Mouse (Mus musculus): Measurements from ENCODE around the gene Ier5. TPM values are rescaled to one million over a fixed set of nuclear protein-coding genes. Genes with fewer than 3 reads are reported as not detected.
A peak's percentile ranks its signal among the peaks of the same experiment; 100 is the strongest.

The Ier5 gene
- polyA plus RNA-seq, 1 experiment from 2014 or later: 1.6 TPM

GRCm38 (mm10) chr1:155098486-155099279 is 753 bp downstream of the Ier5 start:
- Histone ChIP-seq H3K4me2 (peak overlapping the region; percentile 78), H3K27me3 (no peaks in the 10 kb centered on the region), H3K9me3 (replicated peaks) (no peaks in the 10 kb centered on the region), H3K9ac (peak overlapping the region; percentile 99), H3K36me3 (no peaks in the 10 kb centered on the region), H3K27ac (peak overlapping the region; percentile 94), H3K4me3 (replicated peaks) (peak overlapping the region; percentile 99), H3K4me1 (replicated peaks) (peaks cover 27% of the 10 kb centered on the region)
- DNase-seq (peak; percentile 49), ATAC-seq (ENCODE audit: low read depth) (peak; percentile 57)
- under 1% methylated on average over 89 of the region's 93 CpGs for WGBS (ENCODE audit: insufficient replicate concordance)

DNA sequence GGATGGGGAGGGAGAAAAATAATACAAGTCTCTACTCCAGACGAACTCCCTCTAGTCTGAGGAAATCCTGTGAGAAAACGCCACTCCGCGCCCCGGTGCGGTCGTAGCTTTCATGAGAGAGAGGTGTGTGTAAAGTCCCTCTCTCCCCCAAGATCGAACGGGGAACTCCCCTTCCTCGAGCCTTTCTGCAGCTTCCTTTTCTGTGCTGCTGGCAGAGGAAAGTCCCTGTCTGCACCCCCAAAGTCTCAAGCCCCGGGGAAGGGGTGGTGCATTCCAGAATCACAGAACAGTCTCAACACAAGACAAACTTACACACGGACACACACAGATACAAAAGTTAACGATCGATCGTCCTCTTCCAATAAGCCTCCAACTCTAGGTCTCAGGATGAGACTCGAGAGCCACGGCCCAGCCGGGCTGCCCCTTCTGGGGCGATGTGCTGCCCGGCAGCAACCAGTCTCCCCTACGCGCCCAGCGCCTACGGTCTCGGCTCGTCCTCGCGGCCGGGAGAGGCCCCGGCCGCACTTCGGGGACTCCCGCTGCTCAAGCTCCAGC is 1.4 kb downstream of the Ier5 start:
- H3K4me3 ChIP-seq (replicated peaks): peak overlapping the region; percentile 99
- no peaks in the 10 kb centered on the region for H3K27me3 ChIP-seq
- WGBS (ENCODE audit: insufficient replicate concordance): under 1% methylated on average over 33 of the region's 33 CpGs
- no peaks in the 10 kb centered on the region for H3K9me3 ChIP-seq (replicated peaks)
- DNase-seq (peak; percentile 47), ATAC-seq (ENCODE audit: low read depth) (peak; percentile 37)
- no peaks in the 10 kb centered on the region for H3K36me3 ChIP-seq
- H3K4me2 ChIP-seq: peak overlapping the region; percentile 78
- H3K27ac ChIP-seq: peak overlapping the region; percentile 94
- peaks cover 29% of the 10 kb centered on the region for H3K4me1 ChIP-seq (replicated peaks)
- peak overlapping the region; percentile 99 for H3K9ac ChIP-seq

DNA sequence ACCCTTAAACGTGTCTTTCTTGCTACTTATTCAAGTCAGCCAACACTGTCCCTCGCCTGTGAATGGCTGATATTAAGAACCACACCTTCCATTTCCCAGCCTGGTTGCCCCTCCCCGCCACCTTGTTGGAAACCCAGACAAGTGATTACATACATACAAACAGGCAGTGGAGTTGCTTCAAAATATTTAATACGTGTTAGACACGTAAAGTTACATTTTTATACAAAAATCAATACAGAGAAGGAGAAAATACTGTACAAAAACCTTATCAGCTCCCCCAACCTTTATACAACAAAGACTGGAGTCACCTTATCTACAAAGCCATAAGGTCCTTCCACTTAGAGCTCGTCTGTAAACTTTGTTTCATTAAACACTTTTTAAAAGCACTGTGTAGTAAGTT is 2.1 kb downstream of the Ier5 start:
- 5% methylated on average over 6 of the region's 6 CpGs for WGBS (ENCODE audit: insufficient replicate concordance)
- Histone ChIP-seq H3K4me1 (replicated peaks) (peaks cover 34% of the 10 kb centered on the region), H3K4me3 (replicated peaks) (peak overlapping the region; percentile 99), H3K27ac (peak overlapping the region; percentile 94), H3K9me3 (replicated peaks) (no peaks in the 10 kb centered on the region), H3K27me3 (no peaks in the 10 kb centered on the region), H3K36me3 (no peaks in the 10 kb centered on the region), H3K4me2 (peak overlapping the region; percentile 78), H3K9ac (peak overlapping the region; percentile 99)
- peak; percentile 53 for ATAC-seq (ENCODE audit: low read depth)
- DNase-seq: peak; percentile 77

DNA sequence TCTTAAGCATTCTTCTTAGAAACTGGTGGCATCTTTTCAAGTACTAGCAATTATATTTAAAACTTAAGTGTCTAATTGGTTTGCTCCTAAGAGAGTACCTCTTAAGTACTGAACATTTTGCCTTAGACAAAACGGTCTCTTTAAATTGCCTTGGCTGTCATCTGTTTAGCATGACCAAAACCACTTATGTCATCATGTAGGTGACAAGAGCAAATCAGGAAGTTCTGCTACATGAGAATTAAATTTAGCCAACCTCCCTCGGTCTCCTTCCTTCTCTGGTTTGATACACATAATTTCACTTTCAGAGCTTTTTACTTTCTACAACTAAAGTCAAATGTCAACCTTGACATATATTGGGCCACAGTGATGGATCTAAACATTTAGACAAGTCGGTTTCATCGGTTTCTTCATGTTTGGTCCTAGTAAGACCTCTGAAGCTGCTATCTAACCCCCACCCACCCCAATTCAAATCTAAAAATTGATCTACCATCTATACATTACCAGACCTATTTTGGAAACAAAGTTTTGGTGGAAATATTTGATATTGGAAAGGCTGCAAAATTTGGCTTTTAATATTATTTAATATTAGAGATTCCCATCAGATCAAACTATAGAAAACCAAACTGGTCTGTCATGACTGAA is 2.7 kb downstream of the Ier5 start:
- WGBS (ENCODE audit: insufficient replicate concordance): 39% methylated on average over 4 of the region's 4 CpGs
- peak overlapping the region; percentile 94 for H3K27ac ChIP-seq

DNA sequence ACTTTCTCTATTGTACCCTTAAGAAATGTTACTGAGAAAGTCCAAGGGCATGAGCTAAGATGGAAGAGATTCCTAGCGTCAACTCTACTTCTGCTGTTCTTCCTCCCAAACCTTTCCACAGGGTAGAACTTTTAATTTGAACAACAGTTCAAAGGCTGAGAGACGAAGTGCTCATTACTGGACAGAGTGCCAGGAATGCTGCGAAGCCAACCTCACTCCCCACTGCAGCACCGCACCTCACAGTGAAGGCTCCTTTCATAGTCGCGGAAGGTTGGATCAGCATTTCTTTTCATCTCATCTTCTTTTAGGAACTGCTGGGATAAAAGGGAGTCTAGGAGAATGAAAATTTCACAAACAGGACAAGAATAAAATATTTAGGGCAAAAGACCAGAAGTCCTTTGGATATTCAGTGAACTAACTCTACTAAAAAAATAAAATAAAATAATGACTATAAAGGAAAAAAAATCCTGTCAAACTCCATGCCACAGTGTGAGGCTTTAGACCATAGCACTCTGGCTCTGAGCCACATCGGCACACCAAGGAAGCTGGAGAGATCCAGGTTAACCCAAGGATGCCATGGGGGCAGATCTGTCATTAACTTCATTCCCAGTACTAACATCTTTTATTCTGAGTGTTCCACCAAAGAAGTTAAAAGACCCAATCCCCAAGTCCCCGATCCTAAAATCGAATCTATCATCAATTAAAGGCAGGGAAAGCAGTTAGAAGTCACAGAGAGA is 5.3 kb downstream of the Ier5 start:
- Histone ChIP-seq H3K9ac (no peak overlapping the region), H3K4me2 (no peak overlapping the region), H3K27me3 (0 out of 2 replicates have a peak, but pooled peaks cover 4% of the 10 kb centered on the region), H3K27ac (no peak overlapping the region), H3K4me1 (replicated peaks) (peaks cover 48% of the 10 kb centered on the region), H3K9me3 (replicated peaks) (no peaks in the 10 kb centered on the region), H3K36me3 (no peaks in the 10 kb centered on the region), H3K4me3 (replicated peaks) (no peak overlapping the region)
- ATAC-seq (ENCODE audit: low read depth) (no peak), DNase-seq (no peak)
- WGBS (ENCODE audit: insufficient replicate concordance): 76% methylated on average over 9 of the region's 9 CpGs

More for the DNA sequence above, 2.7 kb downstream of the Ier5 start:
- Histone ChIP-seq H3K9me3 (replicated peaks) (no peaks in the 10 kb centered on the region), H3K27me3 (no peaks in the 10 kb centered on the region), H3K4me1 (replicated peaks) (peaks cover 40% of the 10 kb centered on the region), H3K9ac (peak overlapping the region; percentile 99), H3K4me3 (replicated peaks) (peak overlapping the region; percentile 99), H3K4me2 (peak overlapping the region; percentile 78), H3K36me3 (no peaks in the 10 kb centered on the region)
- no peak for ATAC-seq (ENCODE audit: low read depth)
- no peak for DNase-seq

- no peaks in the 10 kb centered on the region for H3K9me3 ChIP-seq (replicated peaks)
- ATAC-seq (ENCODE audit: low read depth): no peak
- no peak overlapping the region for H3K9ac ChIP-seq
- H3K4me2 ChIP-seq: no peak overlapping the region
- no peak for DNase-seq
- no peak overlapping the region for H3K4me3 ChIP-seq (replicated peaks)
- no peaks in the 10 kb centered on the region for H3K36me3 ChIP-seq
- H3K27me3 ChIP-seq: 0 out of 2 replicates have a peak, but pooled peaks cover 5% of the 10 kb centered on the region
- no peak overlapping the region for H3K27ac ChIP-seq
- H3K4me1 ChIP-seq (replicated peaks): peaks cover 56% of the 10 kb centered on the region
- 70% methylated on average over 4 of the region's 4 CpGs for WGBS (ENCODE audit: insufficient replicate concordance)
Measured at GRCm38 (mm10) chr1:155093145-155093791, 6.2 kb downstream of the Ier5 start.

DNA sequence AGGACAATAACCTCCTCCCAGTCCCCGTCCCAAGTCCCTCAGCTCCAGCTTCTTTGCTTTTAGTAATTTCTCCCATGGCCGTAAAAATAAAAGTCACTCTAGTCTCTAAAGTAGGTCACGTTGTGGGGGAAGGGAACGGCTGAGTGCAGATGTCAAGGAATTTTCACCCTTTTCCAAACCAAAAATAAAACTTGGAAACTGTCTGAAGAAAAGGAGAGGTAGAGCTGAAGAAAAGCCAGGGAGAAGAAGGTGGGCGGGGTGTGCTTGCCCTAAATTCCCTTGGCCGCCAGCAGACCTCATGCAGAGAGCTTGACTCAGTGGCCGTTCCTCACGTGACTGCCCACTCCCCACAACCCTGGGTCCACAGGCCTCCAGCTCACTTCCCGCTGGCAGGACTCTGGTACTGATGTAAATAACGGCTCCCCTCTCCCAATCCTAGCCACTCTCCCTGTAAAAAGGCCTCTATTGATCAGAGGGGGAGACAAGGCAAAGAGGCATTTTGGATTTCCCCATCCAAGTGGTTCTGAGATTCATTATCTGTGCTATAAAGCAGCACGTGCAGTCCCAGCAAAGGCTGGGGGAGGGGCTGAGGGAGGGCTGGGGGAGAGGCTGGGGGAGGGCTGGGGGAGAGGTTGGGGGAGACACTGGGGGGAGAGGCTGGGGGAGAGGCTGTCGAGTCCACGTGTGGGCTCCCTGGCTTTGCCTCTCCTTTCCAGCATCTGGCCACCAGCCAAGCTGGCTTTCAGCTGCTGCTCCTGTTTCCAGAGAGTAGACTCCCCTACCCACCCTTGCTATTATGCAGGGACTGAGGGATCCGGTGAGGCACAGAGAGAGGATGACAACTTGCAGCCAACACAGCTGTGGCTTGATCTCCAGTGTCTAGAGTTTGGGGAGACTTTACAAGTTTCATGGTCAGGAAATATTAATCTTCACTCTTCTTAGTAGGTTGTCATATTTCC is 7.3 kb downstream of the Ier5 start:
- H3K27ac ChIP-seq: no peak overlapping the region
- no peak overlapping the region for H3K4me2 ChIP-seq
- DNase-seq: no peak
- H3K4me3 ChIP-seq (replicated peaks): no peak overlapping the region
- no peaks in the 10 kb centered on the region for H3K36me3 ChIP-seq
- H3K27me3 ChIP-seq: 0 out of 2 replicates have a peak, but pooled peaks cover 5% of the 10 kb centered on the region
- no peaks in the 10 kb centered on the region for H3K9me3 ChIP-seq (replicated peaks)
- no peak for ATAC-seq (ENCODE audit: low read depth)
- peaks cover 55% of the 10 kb centered on the region for H3K4me1 ChIP-seq (replicated peaks)
- H3K9ac ChIP-seq: no peak overlapping the region
- 46% methylated on average over 14 of the region's 14 CpGs for WGBS (ENCODE audit: insufficient replicate concordance)

DNA sequence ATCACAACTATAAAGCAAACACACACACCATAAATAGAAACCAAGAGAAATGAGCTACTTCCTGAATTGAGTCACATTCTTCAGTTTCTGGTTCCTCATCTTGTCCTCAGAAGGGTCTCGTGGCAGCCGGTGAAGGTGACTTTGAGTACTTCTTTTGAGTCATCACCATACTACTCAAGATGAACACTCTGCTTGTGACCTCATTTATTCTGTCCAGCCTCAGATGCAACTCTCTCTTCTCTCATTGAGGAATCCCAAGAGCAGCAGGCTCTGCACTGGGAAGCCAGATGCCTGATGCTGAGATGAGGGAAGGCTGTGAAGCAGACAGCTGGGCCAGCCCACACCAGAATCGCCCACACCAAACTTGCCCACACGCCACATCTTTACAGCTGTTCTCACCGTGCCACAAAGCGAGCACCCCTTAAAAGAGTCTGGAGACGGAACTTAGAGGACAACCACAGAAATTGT is 8.0 kb downstream of the Ier5 start:
- 44% methylated on average over 7 of the region's 7 CpGs for WGBS (ENCODE audit: insufficient replicate concordance)
- no peak overlapping the region for H3K9ac ChIP-seq
- no peak overlapping the region for H3K27ac ChIP-seq
- no peak overlapping the region for H3K4me2 ChIP-seq
- H3K27me3 ChIP-seq: 0 out of 2 replicates have a peak, but pooled peaks cover 5% of the 10 kb centered on the region
- no peak for DNase-seq
- H3K36me3 ChIP-seq: no peaks in the 10 kb centered on the region
- no peak for ATAC-seq (ENCODE audit: low read depth)
- peaks cover 55% of the 10 kb centered on the region for H3K4me1 ChIP-seq (replicated peaks)
- H3K9me3 ChIP-seq (replicated peaks): no peaks in the 10 kb centered on the region
- H3K4me3 ChIP-seq (replicated peaks): no peak overlapping the region

DNA sequence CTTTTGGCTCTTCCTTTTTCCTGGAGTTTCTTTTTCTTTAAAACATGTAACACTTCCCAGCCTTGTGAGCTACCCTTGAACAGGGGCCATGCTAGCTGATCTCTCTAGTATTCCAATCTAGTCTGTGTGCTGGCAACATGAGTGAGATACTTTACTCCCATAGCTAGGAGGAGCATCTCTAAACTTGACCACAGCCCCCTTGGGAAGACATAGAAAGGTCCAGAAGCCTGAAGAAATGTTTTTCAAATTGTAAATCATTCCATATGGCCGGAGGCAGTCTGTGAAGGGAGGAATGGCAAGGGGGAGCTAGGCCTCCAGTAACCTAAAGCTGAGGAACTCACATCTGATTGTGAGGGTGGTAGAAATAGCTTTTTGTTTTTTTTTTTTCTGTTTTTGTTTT is 8.7 kb downstream of the Ier5 start:
- Histone ChIP-seq H3K4me3 (replicated peaks) (no peak overlapping the region), H3K4me1 (replicated peaks) (peaks cover 56% of the 10 kb centered on the region), H3K4me2 (no peak overlapping the region), H3K36me3 (no peaks in the 10 kb centered on the region), H3K9me3 (replicated peaks) (no peaks in the 10 kb centered on the region), H3K27ac (no peak overlapping the region), H3K27me3 (0 out of 2 replicates have a peak, but pooled peaks cover 11% of the 10 kb centered on the region), H3K9ac (no peak overlapping the region)
- ATAC-seq (ENCODE audit: low read depth): no peak
- WGBS (ENCODE audit: insufficient replicate concordance): 49% methylated on average over 1 of the region's 1 CpGs
- no peak for DNase-seq

DNA sequence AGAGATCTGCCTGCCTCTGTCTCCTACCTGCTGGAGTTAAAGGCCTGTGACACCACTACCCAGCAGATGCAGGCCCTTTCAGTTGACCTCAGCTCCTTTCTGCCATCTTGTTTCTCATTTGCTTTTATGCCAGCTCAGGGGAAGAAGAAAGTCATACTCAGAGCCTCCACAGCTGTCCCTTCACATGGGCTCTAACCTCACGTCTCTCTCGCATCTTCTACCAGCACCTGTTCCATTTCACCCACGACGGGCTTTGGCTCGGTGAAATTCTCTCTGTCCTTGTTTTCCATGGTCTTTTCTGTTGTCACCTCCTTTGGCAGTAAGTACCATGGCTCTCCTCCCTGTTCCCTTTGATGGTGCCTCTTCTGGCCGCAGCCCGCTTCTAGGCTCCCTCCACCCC is 9.1 kb downstream of the Ier5 start:
- WGBS (ENCODE audit: insufficient replicate concordance): 80% methylated on average over 7 of the region's 7 CpGs
- peaks cover 11% of the 10 kb centered on the region; the same call in 1 of the 2 replicates for H3K27me3 ChIP-seq
- peaks cover 55% of the 10 kb centered on the region for H3K4me1 ChIP-seq (replicated peaks)
- no peak overlapping the region for H3K9ac ChIP-seq
- no peak overlapping the region for H3K4me3 ChIP-seq (replicated peaks)
- H3K27ac ChIP-seq: no peak overlapping the region
- no peaks in the 10 kb centered on the region for H3K36me3 ChIP-seq
- ATAC-seq (ENCODE audit: low read depth) (no peak), DNase-seq (no peak)
- no peak overlapping the region for H3K4me2 ChIP-seq
- no peaks in the 10 kb centered on the region for H3K9me3 ChIP-seq (replicated peaks)

Measured in liver, embryonic 13.5 days (tissue).